Mouse (Mus musculus) embryo, embryonic 11 days (tissue): ENCODE results near the gene Olfr986.
A peak's percentile ranks its signal among the peaks of the same experiment; 100 is the strongest.
"Not testable (repeated sequence)": the region's sequence is repeated elsewhere in the genome, so short reads cannot be mapped to it uniquely, and the experiment has no call there.

Source experiments
- DNase-seq: peaks from one replicate; pipeline ENCODE4 v3.0.0-alpha.2; 2015

Olfr986 gene

DNA sequence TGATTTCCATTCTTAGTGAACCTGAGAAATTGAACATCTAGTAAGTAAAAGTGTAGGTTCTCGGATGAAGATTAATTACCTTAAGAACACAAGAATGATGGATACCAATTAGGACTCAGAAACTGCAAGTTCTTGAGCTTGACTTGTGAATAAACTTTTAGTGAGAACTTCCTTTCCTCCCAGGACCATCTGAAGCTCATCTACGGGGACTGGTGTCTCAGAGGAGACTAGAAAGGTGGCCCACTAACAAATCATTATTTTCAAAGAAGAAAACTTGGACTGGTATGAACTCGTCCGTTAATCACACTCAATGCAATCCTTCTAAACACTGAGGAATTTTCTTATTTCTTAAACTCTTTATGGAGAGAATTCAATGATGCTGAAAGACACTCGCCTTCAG, at the start of gene Olfr986:
Gene Olfr986, plus strand, starts transcription at position 301 of the 400 bp plus-strand sequence.
- no peak for DNase-seq

DNA sequence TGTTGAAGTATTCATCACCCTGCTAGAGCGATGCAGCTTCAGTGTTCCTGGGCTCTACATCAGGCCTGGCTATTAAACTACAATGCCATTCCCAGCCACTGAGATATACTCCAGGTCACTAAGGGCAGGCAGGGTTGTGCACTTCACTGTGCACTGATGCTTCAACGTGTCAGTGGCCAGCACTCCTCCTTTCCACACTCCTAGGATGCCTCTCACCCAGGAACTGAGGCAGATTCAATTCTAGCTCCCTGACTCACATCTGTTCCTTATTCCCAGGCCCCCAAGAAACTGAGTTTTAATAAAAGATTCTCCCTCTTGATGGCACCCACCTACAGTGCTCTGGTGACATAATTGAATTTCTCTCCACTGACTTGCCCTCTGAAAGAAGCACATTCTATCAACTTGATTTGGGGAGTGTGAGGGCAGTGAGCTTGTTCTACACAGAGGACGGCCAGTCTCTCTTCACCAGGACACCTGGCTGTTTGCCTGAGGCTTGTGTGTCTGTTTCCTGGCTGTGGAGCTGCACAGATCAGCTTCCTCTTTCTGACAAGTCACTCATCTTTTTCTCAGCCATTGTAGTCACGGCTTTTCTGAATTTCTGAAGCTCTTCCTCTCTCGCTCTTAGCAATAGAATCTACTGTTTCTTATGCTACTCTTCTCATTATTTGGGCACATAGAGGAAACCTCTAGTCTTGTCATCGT, 43.6 kb upstream of the Olfr986 start:
- no peak for DNase-seq

DNA sequence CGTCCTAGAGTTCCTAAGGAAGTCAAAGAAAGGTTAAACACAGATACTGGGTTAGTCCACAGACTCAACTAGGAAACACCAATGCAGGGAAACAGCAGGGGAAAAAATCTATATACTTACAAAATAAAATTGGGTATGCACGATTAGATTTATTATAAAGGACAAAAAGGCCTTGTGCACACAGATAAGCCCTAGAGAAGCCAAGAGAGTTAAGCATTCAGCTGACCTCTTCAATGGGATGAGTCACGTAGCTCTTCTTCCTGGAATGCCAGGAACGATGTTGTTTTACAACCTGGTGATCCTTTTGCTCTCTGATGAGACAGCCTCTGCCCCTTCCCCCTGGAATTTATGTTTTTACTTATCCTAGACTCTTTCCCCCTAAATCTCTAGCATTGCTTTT, 41.2 kb upstream of the Olfr986 start:
- no peak for DNase-seq

DNA sequence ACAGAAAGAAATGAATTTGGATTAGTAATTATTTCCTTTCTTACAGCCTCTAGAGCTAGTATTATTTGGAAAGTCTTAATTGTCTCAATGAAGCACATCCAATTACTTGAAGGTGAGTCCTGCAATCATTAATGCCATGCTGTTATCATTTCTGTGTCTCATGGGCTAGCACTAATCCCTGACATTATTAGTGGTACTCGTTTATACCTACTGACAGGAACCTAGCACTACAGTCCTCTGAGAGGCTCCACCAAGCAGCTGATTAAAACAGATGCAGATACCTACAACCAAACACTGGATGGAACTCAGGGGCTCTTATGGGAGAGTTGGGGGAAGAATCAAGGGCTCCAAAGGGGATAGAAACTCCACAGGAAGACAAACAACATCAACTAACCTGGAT, 39.2 kb upstream of the Olfr986 start:
- no peak for DNase-seq

GRCm38 (mm10) chr9:40155118-40155644, 25.5 kb upstream of the Olfr986 start:
- DNase-seq: no peak

DNA sequence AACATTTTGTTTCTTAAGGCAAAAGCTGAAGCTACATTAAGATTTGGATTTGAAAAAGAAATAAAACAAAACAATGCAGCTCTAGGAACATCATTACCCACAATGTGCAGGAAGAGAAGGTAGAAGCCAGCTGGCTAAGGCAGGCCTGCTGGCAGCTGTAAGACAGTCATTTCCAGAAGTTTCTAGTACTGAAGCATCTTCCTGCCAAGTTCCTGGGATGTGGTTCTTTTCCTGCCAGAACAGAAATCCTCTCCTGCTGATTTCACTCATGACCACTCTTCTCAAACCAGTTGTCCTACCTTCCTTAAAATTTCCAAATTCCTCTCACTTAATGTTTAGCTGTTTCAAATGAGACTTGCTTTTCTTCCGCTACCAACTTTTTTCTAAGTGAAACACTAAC, 14.3 kb upstream of the Olfr986 start:
- no peak for DNase-seq

DNA sequence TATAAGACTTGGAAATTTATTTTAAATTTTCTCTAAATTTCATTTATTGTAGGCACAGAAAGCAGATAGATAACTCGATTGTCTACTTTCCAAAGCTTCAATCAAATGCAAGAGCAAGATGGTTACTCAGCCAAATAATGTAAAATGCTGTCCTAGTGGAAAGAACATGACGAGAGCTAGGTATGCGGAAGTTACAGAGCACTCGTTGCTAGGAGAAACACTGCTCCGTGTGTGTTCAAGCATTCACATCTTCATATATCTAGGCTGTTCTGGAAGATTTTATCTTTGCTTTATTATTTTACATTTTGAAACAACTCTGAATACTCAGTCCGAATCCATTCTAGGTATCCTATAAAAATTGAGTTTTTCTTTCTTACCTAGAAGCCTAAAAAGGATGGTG, 3.7 kb upstream of the Olfr986 start:
- no peak for DNase-seq

DNA sequence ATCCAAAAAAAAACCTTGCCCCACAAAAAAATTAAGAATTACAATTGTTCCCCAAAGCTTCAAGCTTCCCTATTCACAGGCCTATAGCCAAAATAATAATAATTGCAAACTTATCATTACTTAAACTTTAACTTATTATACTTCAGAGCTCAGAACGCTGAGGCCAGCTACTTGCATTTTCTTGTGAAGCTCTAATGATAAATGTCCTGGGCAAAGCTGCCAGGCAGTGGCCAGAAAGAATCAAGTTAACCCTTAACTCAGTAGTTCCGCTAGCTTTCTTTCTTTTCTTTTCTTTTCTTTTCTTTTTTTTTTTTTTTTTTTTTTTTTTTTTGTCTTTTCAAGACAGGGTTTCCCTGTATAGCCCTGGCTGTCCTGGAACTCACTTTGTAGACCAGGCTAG, 4.4 kb downstream of the Olfr986 start:
- DNase-seq: not testable (repeated sequence)

- peak; percentile 4 for DNase-seq
These were observed 10.6 kb downstream of the Olfr986 start for GRCm38 (mm10) chr9:40191086-40191876.

DNA sequence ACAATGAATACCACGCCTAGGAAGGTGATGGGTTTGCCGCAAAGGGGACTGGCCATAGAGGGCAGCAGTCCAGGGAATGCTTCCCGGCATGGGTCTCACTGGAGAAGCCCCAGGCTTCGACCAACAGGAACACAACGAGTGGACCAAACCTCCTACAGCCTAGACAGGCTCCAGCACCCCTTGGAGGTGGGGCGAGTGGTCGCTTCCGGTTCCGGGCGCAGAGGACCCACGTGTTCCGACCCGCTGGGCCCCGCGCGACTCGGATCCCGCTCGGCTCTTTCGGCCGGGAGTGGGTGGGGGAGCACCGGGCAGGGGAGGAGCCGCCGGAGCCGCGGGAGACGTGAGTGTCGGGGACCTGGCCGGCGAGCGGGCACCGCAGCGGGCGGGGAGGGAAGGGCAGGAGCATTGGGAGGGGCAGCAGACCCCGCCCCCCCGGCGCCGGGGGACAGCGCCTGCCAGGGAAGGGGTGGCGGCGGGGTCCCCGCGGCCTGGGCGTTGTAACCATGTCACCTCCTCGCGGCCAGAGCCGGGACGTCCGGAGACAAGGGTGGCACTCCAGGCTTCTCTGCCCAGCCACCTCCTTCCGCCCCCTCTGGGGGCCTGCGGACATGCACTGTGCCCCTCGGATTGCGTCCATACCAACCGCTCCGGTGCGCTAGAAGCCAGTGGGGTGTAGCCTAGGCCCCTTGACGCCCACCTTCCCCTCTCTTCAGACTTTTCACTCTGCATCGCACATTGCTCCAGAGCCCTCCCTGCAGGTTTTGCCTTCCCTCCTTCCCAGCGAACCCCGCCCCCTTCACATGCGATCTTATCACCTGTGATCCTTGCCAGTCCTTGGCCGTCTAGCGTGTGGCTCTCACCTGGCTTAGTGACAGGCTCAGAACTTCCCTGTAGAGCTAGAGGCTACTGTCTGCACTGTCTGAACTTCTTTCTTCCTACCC, 11.6 kb downstream of the Olfr986 start, which contains the start of gene Zfp202:
Gene Zfp202, plus strand, starts transcription at position 219 of the 941 bp plus-strand sequence.
- peak; percentile 93 for DNase-seq

GRCm38 (mm10) chr9:40195981-40196380, 15.3 kb downstream of the Olfr986 start:
- DNase-seq: no peak

DNA sequence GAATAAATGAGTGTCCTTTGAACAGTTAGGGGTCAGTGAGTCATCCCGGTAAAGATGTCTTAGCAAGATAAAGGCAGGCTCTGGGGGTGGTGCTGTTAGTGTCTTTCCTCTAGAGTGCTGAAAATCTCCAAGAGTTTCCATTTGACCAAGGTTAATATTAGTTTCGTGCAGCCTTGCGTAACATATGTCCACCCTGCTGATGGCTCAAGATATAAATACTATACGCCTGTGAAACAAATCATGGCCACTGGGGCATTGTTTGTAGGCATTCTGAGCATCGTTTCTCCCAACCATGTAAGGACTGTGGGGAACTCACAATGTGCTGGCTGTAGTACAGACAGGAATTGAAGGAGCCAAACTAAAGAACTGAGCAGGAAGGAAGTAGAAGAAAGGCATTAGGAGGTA, 25.8 kb downstream of the Olfr986 start:
- no peak for DNase-seq

GRCm38 (mm10) chr9:40210744-40211143, 30.0 kb downstream of the Olfr986 start:
- no peak for DNase-seq

- DNase-seq: no peak
These were observed 33.3 kb downstream of the Olfr986 start for GRCm38 (mm10) chr9:40214058-40214457.

DNA sequence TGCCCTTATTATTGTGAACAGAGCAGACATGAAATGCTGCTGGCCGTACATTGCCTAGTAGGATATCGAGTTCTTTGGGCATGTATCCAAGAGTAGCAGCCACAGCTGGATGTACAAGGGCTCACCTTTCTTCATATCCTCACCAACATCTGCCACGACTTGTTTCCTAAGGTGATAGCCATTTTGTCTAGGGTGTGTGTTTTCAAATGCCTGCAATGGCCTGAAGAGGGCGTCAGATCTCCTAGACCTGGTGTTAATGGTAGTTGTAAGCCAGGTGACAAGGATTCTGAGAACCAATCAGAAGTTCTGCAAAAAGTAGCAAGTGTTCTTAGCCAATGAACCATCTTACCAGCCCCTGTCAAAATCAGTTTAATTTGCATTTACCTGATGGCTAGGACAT, 35.9 kb downstream of the Olfr986 start:
- DNase-seq: no peak

DNA sequence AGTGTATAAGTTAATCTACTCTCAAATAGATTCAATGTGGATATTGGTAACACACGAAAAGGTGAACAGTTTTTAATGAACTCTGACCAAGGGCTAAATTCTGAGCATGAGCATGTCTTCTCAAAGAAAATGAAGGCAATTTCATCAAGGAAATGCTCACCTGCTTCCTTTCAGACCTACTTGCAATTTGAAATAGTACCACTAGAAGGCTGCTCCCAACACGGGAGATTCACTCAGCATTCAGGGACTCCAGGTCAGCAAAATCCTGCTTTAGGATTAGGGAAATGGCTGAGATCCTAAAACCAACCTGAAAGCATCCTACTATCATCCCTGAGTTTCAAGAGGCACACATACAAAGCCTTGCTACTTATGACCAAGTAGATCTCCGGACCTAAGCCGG, 43.6 kb downstream of the Olfr986 start:
- DNase-seq: no peak

- DNase-seq: peak; percentile 75
These were observed 47.4 kb downstream of the Olfr986 start for GRCm38 (mm10) chr9:40227874-40228789.

DNA sequence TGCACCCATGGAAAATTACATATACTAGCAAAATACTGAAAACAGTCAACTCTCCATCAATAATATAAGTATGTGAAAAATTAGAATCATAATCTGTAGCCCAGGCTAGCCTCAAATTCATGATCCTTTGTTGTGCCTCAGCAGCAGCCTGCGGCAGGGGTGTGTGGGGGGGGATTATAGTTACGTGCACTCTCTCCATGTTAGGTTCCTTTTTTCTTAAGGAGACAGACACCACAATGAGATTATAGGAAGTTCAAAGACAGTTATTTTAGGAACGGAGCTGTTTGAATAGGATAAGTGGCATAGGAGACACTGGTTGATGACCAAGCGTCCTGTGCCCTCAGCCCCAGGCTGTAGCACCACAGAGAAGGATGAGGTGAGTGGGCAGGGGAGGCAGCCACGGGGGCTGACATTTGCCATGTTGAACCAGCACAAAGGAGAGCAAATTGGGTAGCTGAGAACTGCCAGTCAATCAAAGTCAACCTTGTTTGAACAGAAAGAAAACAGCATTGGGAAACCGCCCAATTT, 48.1 kb downstream of the Olfr986 start:
- DNase-seq: no peak

DNA sequence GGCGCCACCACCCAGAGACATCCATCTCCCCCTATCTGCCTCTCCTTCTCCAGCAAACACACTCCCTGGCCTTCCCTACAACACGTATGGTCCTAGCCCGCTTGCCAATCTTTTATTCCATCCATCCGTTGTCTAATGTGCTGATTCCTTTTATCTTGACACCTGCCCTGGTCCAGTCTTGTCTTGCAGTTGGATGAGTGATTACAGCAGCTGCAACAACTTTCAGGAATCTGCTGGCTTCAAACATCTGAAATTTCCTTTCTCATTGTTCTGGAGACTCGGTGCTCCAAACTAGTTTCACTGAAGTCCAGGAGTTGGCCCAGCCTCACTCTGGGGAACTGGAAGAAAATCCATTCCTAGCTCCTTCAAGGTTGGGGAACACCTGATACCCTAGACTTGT, 48.8 kb downstream of the Olfr986 start:
- DNase-seq: no peak

DNA sequence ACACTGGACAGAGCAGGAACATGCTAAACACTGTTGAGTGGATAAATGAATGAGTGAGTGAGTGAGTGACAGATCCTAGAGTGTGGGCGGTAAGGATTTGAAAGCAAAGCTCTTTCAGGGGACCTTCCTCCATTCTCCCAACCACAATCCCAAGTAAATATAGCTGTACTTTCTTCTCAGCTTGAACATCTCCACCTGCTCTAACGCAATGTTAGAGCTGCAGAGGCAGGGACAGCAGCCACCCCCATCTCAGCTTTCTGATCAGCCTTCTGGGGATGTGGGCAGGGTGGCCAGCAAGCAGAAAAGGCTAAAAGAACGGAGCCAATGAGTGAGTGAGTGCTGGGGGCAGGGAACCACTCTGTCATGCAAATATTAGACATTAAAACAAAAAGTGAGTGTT, 50.3 kb downstream of the Olfr986 start:
- DNase-seq: no peak
